Mouse (Mus musculus) heart, embryonic 13.5 days (tissue): ENCODE results near the gene Gns. TPM values are rescaled to one million over a fixed set of nuclear protein-coding genes. Genes with fewer than 3 reads are reported as not detected.

Experiments used
- ATAC-seq: fragments of 200-750 bp; cut with Nextera tagmentation; 2 replicates; pipeline ENCODE4 v1.8.0; 2017; ENCODE audit warnings: moderate TSS enrichment; ENCODE audit not compliant: insufficient number of reproducible peaks, low FRiP score, low TSS enrichment; ENCODE audit errors: extremely low read depth
- H3K27ac ChIP-seq: fragments of 300-500 bp; sonication (generic); replicated peaks from 2 replicates; pipeline ENCODE4 v1.5.1; 2015; ENCODE audit warnings: moderate library complexity, mild to moderate bottlenecking, inconsistent platforms
- H3K27me3 ChIP-seq: fragments of 300-500 bp; sonication (generic); replicated peaks from 2 replicates; pipeline ENCODE4 v1.6.1; 2015; ENCODE audit warnings: mild to moderate bottlenecking, inconsistent platforms
- H3K36me3 ChIP-seq: fragments of 300-500 bp; sonication (generic); 2 replicates; pipeline ENCODE4 v1.6.1; 2015; ENCODE audit warnings: mild to moderate bottlenecking, inconsistent platforms
- H3K4me1 ChIP-seq: fragments of 300-500 bp; sonication (generic); 2 replicates; pipeline ENCODE4 v1.6.1; 2015; ENCODE audit warnings: inconsistent platforms
- H3K4me2 ChIP-seq: fragments of 300-500 bp; sonication (generic); 2 replicates; pipeline ENCODE4 v1.6.1; 2015; ENCODE audit warnings: inconsistent platforms, mild to moderate bottlenecking, moderate library complexity
- H3K4me3 ChIP-seq: fragments of 300-500 bp; sonication (generic); 2 replicates; pipeline ENCODE4 v1.5.1; 2015; ENCODE audit warnings: moderate library complexity, mild to moderate bottlenecking, inconsistent platforms
- H3K9ac ChIP-seq: fragments of 300-500 bp; sonication (generic); 2 replicates; pipeline ENCODE4 v1.6.1; 2015; ENCODE audit warnings: inconsistent platforms, mild to moderate bottlenecking, moderate library complexity
- H3K9me3 ChIP-seq: fragments of 300-500 bp; sonication (generic); 2 replicates; pipeline ENCODE4 v1.6.1; 2016; ENCODE audit warnings: inconsistent platforms
- WGBS: fragments of 180-500 bp; shearing (Covaris S2); methylation state at CpG from one replicate; pipeline ENCODE4 v1.1.7; 2015; ENCODE audit warnings: mixed read lengths; 5-methylcytosine and 5-hydroxymethylcytosine counted together
- polyA plus RNA-seq: library from polyadenylated mRNA; unstranded; fragments of >200 nt; fragmentation: Nextera tagmentation; extraction: Ambion mirVana; gene quantifications from 2 replicates; pipeline ENCODE4 v1.2.1, GENCODE M21; 2015

Gns gene
- polyA plus RNA-seq, 1 experiment from 2014 or later: 30.4 TPM

- Histone ChIP-seq H3K4me1 (peaks cover 17% of the 10 kb centered on the region), H3K36me3 (no peaks in the 10 kb centered on the region), H3K4me2 (no peak overlapping the region), H3K27me3 (no peaks in the 10 kb centered on the region), H3K27ac (no peak overlapping the region), H3K9me3 (0 out of 2 replicates have a peak, but pooled peaks cover 3% of the 10 kb centered on the region), H3K9ac (no peak overlapping the region), H3K4me3 (no peak overlapping the region)
- ATAC-seq: no peak
- 68% methylated on average over 10 of the region's 11 CpGs for WGBS
These were observed 23.9 kb upstream of the Gns start for GRCm38 (mm10) chr10:121340754-121341593.

DNA sequence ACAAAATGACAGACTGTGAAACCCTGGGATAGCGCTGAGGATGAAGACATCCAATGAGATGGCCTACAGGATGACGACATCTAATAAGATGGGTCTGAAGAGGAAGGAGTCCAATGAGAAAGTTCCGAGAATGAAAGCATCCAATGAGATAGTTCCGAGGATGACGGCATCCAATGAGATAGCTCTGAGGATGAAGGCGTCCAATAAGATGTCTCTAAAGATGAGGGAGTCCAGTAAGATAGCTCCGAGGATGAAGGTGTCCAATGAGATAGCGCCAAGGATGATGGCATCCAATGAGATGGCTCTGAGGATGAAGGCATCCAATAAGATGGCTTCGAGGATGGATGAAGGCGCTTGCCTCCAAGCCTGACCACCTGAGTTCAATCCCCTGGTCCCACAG lies 22.6 kb upstream of the Gns start:
- Histone ChIP-seq H3K27me3 (no peaks in the 10 kb centered on the region), H3K4me1 (peaks cover 17% of the 10 kb centered on the region), H3K9me3 (no peaks in the 10 kb centered on the region), H3K9ac (no peak overlapping the region), H3K36me3 (no peaks in the 10 kb centered on the region), H3K27ac (no peak overlapping the region), H3K4me3 (no peak overlapping the region), H3K4me2 (no peak overlapping the region)
- WGBS: 87% methylated on average over 10 of the region's 10 CpGs
- ATAC-seq: no peak

- H3K36me3 ChIP-seq: no peaks in the 10 kb centered on the region
- H3K27me3 ChIP-seq: 0 out of 2 replicates have a peak, but pooled peaks cover 1% of the 10 kb centered on the region
- peaks cover 19% of the 10 kb centered on the region for H3K4me1 ChIP-seq
- no peak overlapping the region for H3K27ac ChIP-seq
- no peak for ATAC-seq
- H3K9ac ChIP-seq: no peak overlapping the region
- H3K4me2 ChIP-seq: peak overlapping the region; percentile 27
- WGBS: 50% methylated on average over 6 of the region's 6 CpGs
- H3K4me3 ChIP-seq: no peak overlapping the region
- no peaks in the 10 kb centered on the region for H3K9me3 ChIP-seq
These were observed 21.0 kb upstream of the Gns start for GRCm38 (mm10) chr10:121343867-121344266.

- WGBS: 22% methylated on average over 5 of the region's 5 CpGs
- ATAC-seq: no peak
- Histone ChIP-seq H3K9me3 (peaks cover 5% of the 10 kb centered on the region; the same call in 1 of the 2 replicates), H3K4me2 (peak overlapping the region; percentile 97), H3K4me3 (peak overlapping the region; percentile 73), H3K27ac (peak overlapping the region; percentile 77), H3K9ac (peak overlapping the region; percentile 37; the same call in 1 of the 2 replicates), H3K36me3 (no peaks in the 10 kb centered on the region), H3K27me3 (peaks cover 43% of the 10 kb centered on the region), H3K4me1 (peaks cover 30% of the 10 kb centered on the region)
These were observed 15.6 kb upstream of the Gns start for GRCm38 (mm10) chr10:121349244-121349643.

DNA sequence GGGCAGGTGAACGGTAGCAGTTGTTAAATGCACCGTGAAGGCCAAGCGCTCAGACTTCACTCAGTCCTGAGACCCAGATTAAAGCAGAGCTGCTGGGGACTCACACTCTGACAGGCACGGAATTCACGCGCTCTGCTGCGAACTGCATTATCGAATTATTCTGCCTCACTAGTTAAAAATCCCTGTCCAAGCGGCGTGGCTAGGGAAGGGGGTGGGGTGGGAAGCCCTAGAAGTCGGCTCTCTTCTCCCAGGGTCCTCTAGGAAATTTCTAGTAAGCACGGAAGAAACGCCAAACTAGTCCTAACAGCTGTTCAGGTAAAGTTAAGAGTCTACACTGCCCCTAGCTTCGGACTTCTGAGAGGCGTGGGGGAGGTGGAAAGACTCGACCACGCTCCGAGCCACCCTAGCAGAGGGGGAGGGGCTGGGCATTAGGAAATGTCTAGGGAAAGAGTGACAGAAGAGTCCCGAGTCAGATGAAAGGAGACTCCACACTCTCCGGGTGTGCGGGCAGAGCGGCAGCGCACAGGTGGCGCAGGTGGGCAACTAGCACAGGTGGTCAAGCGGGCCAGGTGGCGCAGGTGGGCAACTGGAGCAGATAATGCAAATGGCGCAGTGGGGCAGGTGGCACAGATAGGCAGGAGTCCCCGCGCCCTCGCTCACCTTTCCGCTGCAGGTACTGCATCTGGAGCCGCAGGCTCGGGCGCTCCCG lies 14.4 kb upstream of the Gns start:
- peaks cover 8% of the 10 kb centered on the region; the same call in 1 of the 2 replicates for H3K9me3 ChIP-seq
- H3K27ac ChIP-seq: 0 out of 2 replicates have a peak overlapping the region, but pooled peaks have one; percentile 26
- H3K9ac ChIP-seq: peak overlapping the region; percentile 78
- H3K36me3 ChIP-seq: no peaks in the 10 kb centered on the region
- H3K4me3 ChIP-seq: peak overlapping the region; percentile 73
- no peak; the same call in 1 of the 2 replicates for ATAC-seq
- peak overlapping the region; percentile 97 for H3K4me2 ChIP-seq
- H3K4me1 ChIP-seq: peaks cover 28% of the 10 kb centered on the region
- 2% methylated on average over 35 of the region's 35 CpGs for WGBS
- peaks cover 43% of the 10 kb centered on the region for H3K27me3 ChIP-seq

GRCm38 (mm10) chr10:121351066-121351581 lies 13.8 kb upstream of the Gns start, which contains the start of gene Tbc1d30:
Gene Tbc1d30, minus strand, starts transcription at chr10:121351278.
- ATAC-seq: no peak
- H3K27ac ChIP-seq: 0 out of 2 replicates have a peak within 1 kb of the TSS, but pooled peaks have one; percentile 26
- H3K9ac ChIP-seq: peak within 1 kb of the TSS; percentile 78
- H3K4me3 ChIP-seq: peak within 1 kb of the TSS; percentile 73
- WGBS: under 1% methylated on average over 53 of the region's 61 CpGs
- H3K4me1 ChIP-seq: peaks cover 28% of the 10 kb centered on the region
- peaks cover 8% of the 10 kb centered on the region; the same call in 1 of the 2 replicates for H3K9me3 ChIP-seq
- no peaks in the 10 kb centered on the region for H3K36me3 ChIP-seq
- peaks cover 43% of the 10 kb centered on the region for H3K27me3 ChIP-seq
- peak within 1 kb of the TSS; percentile 97 for H3K4me2 ChIP-seq

DNA sequence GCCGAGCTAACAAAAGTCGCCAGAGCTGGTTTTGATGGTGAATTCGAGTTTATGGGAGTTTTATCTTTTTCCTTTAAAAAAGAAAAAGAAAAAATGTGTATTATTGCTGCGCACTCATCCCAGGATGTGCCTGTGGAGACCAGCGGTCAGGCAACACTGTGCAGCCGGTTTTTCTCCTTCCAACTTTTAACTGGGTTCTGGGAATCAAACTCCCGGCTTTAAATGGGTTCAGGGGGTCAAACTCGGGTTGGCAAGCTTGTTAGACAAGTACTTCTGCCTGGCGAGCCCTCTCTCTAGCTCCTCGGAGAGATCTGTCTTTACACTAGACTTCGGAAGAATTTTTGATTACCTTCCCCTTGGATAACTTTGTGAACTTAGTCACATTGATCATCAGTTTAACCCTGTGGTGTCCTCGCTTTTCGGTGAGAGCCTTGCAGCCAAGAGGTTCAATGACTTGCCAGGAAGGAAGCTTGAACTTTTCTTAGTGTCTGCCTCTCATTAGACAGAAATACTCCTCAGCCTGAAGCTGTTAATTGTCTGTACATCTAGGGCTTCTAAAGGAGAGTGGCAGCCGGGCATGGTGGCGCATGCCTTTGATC lies 13.1 kb upstream of the Gns start:
- peaks cover 28% of the 10 kb centered on the region for H3K4me1 ChIP-seq
- peaks cover 8% of the 10 kb centered on the region; the same call in 1 of the 2 replicates for H3K9me3 ChIP-seq
- peak overlapping the region; percentile 78 for H3K9ac ChIP-seq
- H3K36me3 ChIP-seq: no peaks in the 10 kb centered on the region
- ATAC-seq: no peak
- H3K4me2 ChIP-seq: peak overlapping the region; percentile 97
- peak overlapping the region; percentile 73 for H3K4me3 ChIP-seq
- H3K27me3 ChIP-seq: peaks cover 43% of the 10 kb centered on the region
- no peak overlapping the region for H3K27ac ChIP-seq
- WGBS: 34% methylated on average over 15 of the region's 15 CpGs

GRCm38 (mm10) chr10:121360358-121360757 lies 4.5 kb upstream of the Gns start:
- H3K36me3 ChIP-seq: no peaks in the 10 kb centered on the region
- no peaks in the 10 kb centered on the region for H3K27me3 ChIP-seq
- H3K9me3 ChIP-seq: no peaks in the 10 kb centered on the region
- H3K9ac ChIP-seq: no peak overlapping the region
- WGBS: 86% methylated on average over 2 of the region's 2 CpGs
- H3K4me3 ChIP-seq: no peak overlapping the region
- H3K27ac ChIP-seq: no peak overlapping the region
- H3K4me1 ChIP-seq: peaks cover 5% of the 10 kb centered on the region
- no peak for ATAC-seq
- H3K4me2 ChIP-seq: no peak overlapping the region

- no peaks in the 10 kb centered on the region for H3K27me3 ChIP-seq
- H3K36me3 ChIP-seq: peaks cover 5% of the 10 kb centered on the region; the same call in 1 of the 2 replicates
- no peak overlapping the region for H3K9ac ChIP-seq
- H3K4me2 ChIP-seq: no peak overlapping the region
- WGBS: 73% methylated on average over 8 of the region's 8 CpGs
- H3K4me1 ChIP-seq: peaks cover 18% of the 10 kb centered on the region
- no peak for ATAC-seq
- no peak overlapping the region for H3K27ac ChIP-seq
- no peaks in the 10 kb centered on the region for H3K9me3 ChIP-seq
- no peak overlapping the region for H3K4me3 ChIP-seq
These were observed 1.7 kb upstream of the Gns start for GRCm38 (mm10) chr10:121363201-121363600.

GRCm38 (mm10) chr10:121364306-121364705 lies 584 bp upstream of the Gns start:
- ATAC-seq: no peak
- WGBS: 27% methylated on average over 15 of the region's 15 CpGs
- no peaks in the 10 kb centered on the region for H3K27me3 ChIP-seq
- H3K9ac ChIP-seq: peak overlapping the region; percentile 93
- H3K4me3 ChIP-seq: peak overlapping the region; percentile 87
- H3K27ac ChIP-seq: 0 out of 2 replicates have a peak overlapping the region, but pooled peaks have one; percentile 25
- H3K36me3 ChIP-seq: peaks cover 5% of the 10 kb centered on the region; the same call in 1 of the 2 replicates
- peaks cover 18% of the 10 kb centered on the region for H3K4me1 ChIP-seq
- peak overlapping the region; percentile 97 for H3K4me2 ChIP-seq
- no peaks in the 10 kb centered on the region for H3K9me3 ChIP-seq
